Mouse (Mus musculus) hindbrain, embryonic 13.5 days (tissue): ENCODE results near the gene Hyal3. TPM values are rescaled to one million over a fixed set of nuclear protein-coding genes. Genes with fewer than 3 reads are reported as not detected.

Experiments used
- ATAC-seq: fragments of 200-750 bp; cut with Nextera tagmentation; 2 replicates; pipeline ENCODE4 v1.8.0; 2017; ENCODE audit warnings: moderate TSS enrichment; ENCODE audit not compliant: low FRiP score
- H3K27ac ChIP-seq: fragments of 300-500 bp; sonication (generic); 2 replicates; pipeline ENCODE4 v1.5.1; 2015; ENCODE audit warnings: inconsistent platforms, mild to moderate bottlenecking, moderate library complexity
- H3K27me3 ChIP-seq: fragments of 300-500 bp; sonication (generic); 2 replicates; pipeline ENCODE4 v1.6.1; 2015; ENCODE audit warnings: mild to moderate bottlenecking, inconsistent platforms
- H3K36me3 ChIP-seq: fragments of 300-500 bp; sonication (generic); 2 replicates; pipeline ENCODE4 v1.6.1; 2015; ENCODE audit warnings: mild to moderate bottlenecking, inconsistent platforms
- H3K4me1 ChIP-seq: fragments of 300-500 bp; sonication (generic); replicated peaks from 2 replicates; pipeline ENCODE4 v1.6.1; 2015; ENCODE audit warnings: inconsistent platforms
- H3K4me2 ChIP-seq: fragments of 300-500 bp; sonication (generic); 2 replicates; pipeline ENCODE4 v1.6.1; 2015; ENCODE audit warnings: inconsistent platforms, mild to moderate bottlenecking, moderate library complexity
- H3K4me3 ChIP-seq: fragments of 300-500 bp; sonication (generic); 2 replicates; pipeline ENCODE4 v1.5.1; 2015; ENCODE audit warnings: mild to moderate bottlenecking, inconsistent platforms
- H3K9ac ChIP-seq: fragments of 300-500 bp; sonication (generic); 2 replicates; pipeline ENCODE4 v1.6.1; 2015; ENCODE audit warnings: mild to moderate bottlenecking, inconsistent platforms
- H3K9me3 ChIP-seq: fragments of 300-500 bp; sonication (generic); 2 replicates; pipeline ENCODE4 v1.6.1; 2016; ENCODE audit warnings: inconsistent platforms
- WGBS: fragments of 180-500 bp; shearing (Covaris S2); methylation state at CpG from one replicate; pipeline ENCODE4 v1.1.7; 2015; 5-methylcytosine and 5-hydroxymethylcytosine counted together
- polyA plus RNA-seq: library from polyadenylated mRNA; unstranded; fragments of >200 nt; fragmentation: Nextera tagmentation; extraction: Ambion mirVana; gene quantifications from 2 replicates; pipeline ENCODE4 v1.2.1, GENCODE M21; 2015

The Hyal3 gene
- polyA plus RNA-seq, 1 experiment from 2014 or later: 1.3 TPM

GRCm38 (mm10) chr9:107606591-107606990 lies 26.0 kb downstream of the Hyal3 start:
- H3K4me3 ChIP-seq: no peak overlapping the region
- H3K27ac ChIP-seq: no peak overlapping the region
- H3K4me2 ChIP-seq: no peak overlapping the region
- peaks cover 3% of the 10 kb centered on the region; the same call in 1 of the 2 replicates for H3K27me3 ChIP-seq
- WGBS: 17% methylated on average over 9 of the region's 9 CpGs
- no peak overlapping the region for H3K9ac ChIP-seq
- peaks cover 75% of the 10 kb centered on the region for H3K4me1 ChIP-seq
- no peak for ATAC-seq
- H3K36me3 ChIP-seq: no peaks in the 10 kb centered on the region
- no peaks in the 10 kb centered on the region for H3K9me3 ChIP-seq

- H3K27me3 ChIP-seq: peaks cover 3% of the 10 kb centered on the region; the same call in 1 of the 2 replicates
- H3K9me3 ChIP-seq: no peaks in the 10 kb centered on the region
- ATAC-seq: no peak
- no peak overlapping the region for H3K4me3 ChIP-seq
- H3K4me1 ChIP-seq: peaks cover 79% of the 10 kb centered on the region
- H3K27ac ChIP-seq: no peak overlapping the region
- H3K36me3 ChIP-seq: no peaks in the 10 kb centered on the region
- no peak overlapping the region for H3K4me2 ChIP-seq
- WGBS: 54% methylated on average over 2 of the region's 2 CpGs
- no peak overlapping the region for H3K9ac ChIP-seq
Measured at GRCm38 (mm10) chr9:107607036-107607435, 26.4 kb downstream of the Hyal3 start.

- no peak for ATAC-seq
- Histone ChIP-seq H3K4me2 (no peak overlapping the region), H3K9me3 (no peaks in the 10 kb centered on the region), H3K36me3 (no peaks in the 10 kb centered on the region), H3K27me3 (peaks cover 3% of the 10 kb centered on the region; the same call in 1 of the 2 replicates), H3K9ac (0 out of 2 replicates have a peak overlapping the region, but pooled peaks have one; percentile 29), H3K4me1 (peaks cover 77% of the 10 kb centered on the region), H3K4me3 (no peak overlapping the region), H3K27ac (peak overlapping the region; percentile 44; the same call in 1 of the 2 replicates)
- WGBS: 53% methylated on average over 9 of the region's 9 CpGs
Measured at GRCm38 (mm10) chr9:107607653-107608245, 27.1 kb downstream of the Hyal3 start.

GRCm38 (mm10) chr9:107608741-107609432 lies 28.3 kb downstream of the Hyal3 start, which contains the start of gene Sema3b:
Gene Sema3b (minus strand): TSS chr9:107609229.
- no peak within 1 kb of the TSS for H3K4me2 ChIP-seq
- H3K4me1 ChIP-seq: peaks cover 80% of the 10 kb centered on the region
- H3K27me3 ChIP-seq: no peaks in the 10 kb centered on the region; the same call in 1 of the 2 replicates
- peak within 1 kb of the TSS; percentile 44 for H3K27ac ChIP-seq
- H3K9me3 ChIP-seq: no peaks in the 10 kb centered on the region
- 45% methylated on average over 12 of the region's 12 CpGs for WGBS
- ATAC-seq: no peak
- H3K36me3 ChIP-seq: peaks cover 1% of the 10 kb centered on the region
- no peak within 1 kb of the TSS for H3K4me3 ChIP-seq
- 0 out of 2 replicates have a peak within 1 kb of the TSS, but pooled peaks have one; percentile 29 for H3K9ac ChIP-seq

- Histone ChIP-seq H3K36me3 (peaks cover 6% of the 10 kb centered on the region), H3K4me1 (peaks cover 75% of the 10 kb centered on the region), H3K27me3 (no peaks in the 10 kb centered on the region), H3K4me2 (no peak overlapping the region), H3K27ac (peak overlapping the region; percentile 8; the same call in 1 of the 2 replicates), H3K4me3 (no peak overlapping the region), H3K9me3 (no peaks in the 10 kb centered on the region), H3K9ac (no peak overlapping the region)
- no peak for ATAC-seq
- WGBS: 63% methylated on average over 4 of the region's 4 CpGs
Measured at GRCm38 (mm10) chr9:107609433-107609830, 28.8 kb downstream of the Hyal3 start.

- H3K4me3 ChIP-seq: peak overlapping the region; percentile 34; the same call in 1 of the 2 replicates
- H3K9me3 ChIP-seq: no peaks in the 10 kb centered on the region
- WGBS: 78% methylated on average over 6 of the region's 6 CpGs
- H3K4me1 ChIP-seq: peaks cover 64% of the 10 kb centered on the region
- no peaks in the 10 kb centered on the region for H3K27me3 ChIP-seq
- H3K27ac ChIP-seq: peak overlapping the region; percentile 99
- peaks cover 28% of the 10 kb centered on the region for H3K36me3 ChIP-seq
- peak overlapping the region; percentile 59 for H3K4me2 ChIP-seq
- peak overlapping the region; percentile 83 for H3K9ac ChIP-seq
- no peak; the same call in 1 of the 2 replicates for ATAC-seq
Measured at GRCm38 (mm10) chr9:107611456-107612190, 31.0 kb downstream of the Hyal3 start.

GRCm38 (mm10) chr9:107612191-107612944 lies 31.8 kb downstream of the Hyal3 start:
- H3K36me3 ChIP-seq: peaks cover 33% of the 10 kb centered on the region
- peak overlapping the region; percentile 34 for H3K4me3 ChIP-seq
- no peaks in the 10 kb centered on the region for H3K9me3 ChIP-seq
- peak overlapping the region; percentile 83 for H3K9ac ChIP-seq
- 3% methylated on average over 47 of the region's 48 CpGs for WGBS
- peak overlapping the region; percentile 99 for H3K27ac ChIP-seq
- no peaks in the 10 kb centered on the region for H3K27me3 ChIP-seq
- H3K4me1 ChIP-seq: peaks cover 57% of the 10 kb centered on the region
- peak overlapping the region; percentile 59 for H3K4me2 ChIP-seq
- ATAC-seq: peak; percentile 94

- H3K36me3 ChIP-seq: peaks cover 38% of the 10 kb centered on the region
- H3K27ac ChIP-seq: peak overlapping the region; percentile 99
- H3K27me3 ChIP-seq: no peaks in the 10 kb centered on the region
- H3K4me2 ChIP-seq: peak overlapping the region; percentile 59
- 13% methylated on average over 12 of the region's 12 CpGs for WGBS
- peak; percentile 23; the same call in 1 of the 2 replicates for ATAC-seq
- peak overlapping the region; percentile 83 for H3K9ac ChIP-seq
- no peaks in the 10 kb centered on the region for H3K9me3 ChIP-seq
- H3K4me3 ChIP-seq: peak overlapping the region; percentile 34
- peaks cover 52% of the 10 kb centered on the region for H3K4me1 ChIP-seq
Measured at GRCm38 (mm10) chr9:107612945-107613569, 32.4 kb downstream of the Hyal3 start.

GRCm38 (mm10) chr9:107615035-107615434 lies 34.4 kb downstream of the Hyal3 start:
- Histone ChIP-seq H3K27me3 (no peaks in the 10 kb centered on the region), H3K27ac (peak overlapping the region; percentile 99), H3K9me3 (no peaks in the 10 kb centered on the region), H3K4me1 (peaks cover 54% of the 10 kb centered on the region), H3K9ac (0 out of 2 replicates have a peak overlapping the region, but pooled peaks have one; percentile 35), H3K4me3 (no peak overlapping the region), H3K4me2 (no peak overlapping the region), H3K36me3 (peaks cover 57% of the 10 kb centered on the region)
- ATAC-seq: no peak
- 44% methylated on average over 4 of the region's 4 CpGs for WGBS

- Histone ChIP-seq H3K27me3 (no peaks in the 10 kb centered on the region), H3K4me1 (peaks cover 38% of the 10 kb centered on the region), H3K27ac (no peak overlapping the region), H3K4me3 (no peak overlapping the region), H3K4me2 (no peak overlapping the region), H3K9ac (no peak overlapping the region), H3K9me3 (no peaks in the 10 kb centered on the region), H3K36me3 (peaks cover 65% of the 10 kb centered on the region)
- 80% methylated on average over 2 of the region's 2 CpGs for WGBS
- no peak for ATAC-seq
Measured at GRCm38 (mm10) chr9:107617461-107617860, 36.8 kb downstream of the Hyal3 start.

- H3K27ac ChIP-seq: peak overlapping the region; percentile 81
- H3K4me3 ChIP-seq: no peak overlapping the region
- no peaks in the 10 kb centered on the region for H3K9me3 ChIP-seq
- 93% methylated on average over 6 of the region's 6 CpGs for WGBS
- no peaks in the 10 kb centered on the region for H3K27me3 ChIP-seq
- no peak overlapping the region for H3K9ac ChIP-seq
- H3K36me3 ChIP-seq: peaks cover 65% of the 10 kb centered on the region
- H3K4me1 ChIP-seq: peaks cover 34% of the 10 kb centered on the region
- ATAC-seq: no peak
- no peak overlapping the region for H3K4me2 ChIP-seq
Measured at GRCm38 (mm10) chr9:107618098-107618497, 37.5 kb downstream of the Hyal3 start.
